ENCODE assay signal across 8 mouse cellular contexts in genomic region chr7:141361510-141361909, GRCm38 (mm10). TPM values are rescaled to one million over a fixed set of nuclear protein-coding genes. Genes with fewer than 3 reads are reported as not detected.
A peak's percentile ranks its signal among the peaks of the same experiment; 100 is the strongest.
DNase-seq lines count a peak whose midpoint lies in the region; ATAC-seq and TF ChIP-seq lines count a peak whose summit lies in the region.

No protein-coding gene starts in this region.

- H3K4me2 ChIP-seq in intestine, embryonic 14.5 days (ENCODE audit: low read length) = no peak overlapping the region
- H3K4me2 ChIP-seq in lung, postnatal 0 days (replicated peaks; ENCODE audit: low read depth, low read length) = no peak overlapping the region

- no peaks in the 10 kb centered on the region for H3K36me3 ChIP-seq in intestine, embryonic 14.5 days (ENCODE audit: control insufficient read depth, insufficient read depth, low read length)
- H3K36me3 ChIP-seq in lung, postnatal 0 days (ENCODE audit: insufficient read depth, low read length) = no peaks in the 10 kb centered on the region

- H3K4me3 ChIP-seq in intestine, embryonic 14.5 days (ENCODE audit: low read depth, low read length) = no peak overlapping the region
- no peak overlapping the region for H3K4me3 ChIP-seq in lung, postnatal 0 days (ENCODE audit: low read depth, low read length)

- no peak for TF ChIP-seq EP300 in lung, postnatal 0 days (IDR thresholded peaks at IDR 0.05)

- H3K9me3 ChIP-seq in intestine, embryonic 14.5 days (ENCODE audit: control insufficient read depth, low read length) = no peaks in the 10 kb centered on the region
- H3K9me3 ChIP-seq in lung, postnatal 0 days (ENCODE audit: low read length) = no peaks in the 10 kb centered on the region

- WGBS in intestine, embryonic 14.5 days = 15% methylated on average over 24 of the region's 24 CpGs
- WGBS in lung, postnatal 0 days = 12% methylated on average over 24 of the region's 24 CpGs

- ATAC-seq in cerebellum, adult (ENCODE audit: insufficient number of reproducible peaks, low FRiP score, low TSS enrichment) = 0 out of 2 replicates have a peak, but pooled peaks have one; percentile 49
- ATAC-seq in intestine, embryonic 14.5 days (replicated peaks; ENCODE audit: low FRiP score, low TSS enrichment, low read depth) = peak; percentile 62
- peak; percentile 71 for ATAC-seq in lung, postnatal 0 days

- TF ChIP-seq CTCF in lung, postnatal 0 days (IDR thresholded peaks at IDR 0.05) = no peak

- no peak for DNase-seq in cerebellum, postnatal 4 days (ENCODE audit: low spot score in 2 of 2)
- peak; percentile 29 for DNase-seq in ES-CJ7 (ENCODE audit: low read depth, low spot score)
- DNase-seq in intestine, embryonic 14.5 days (ENCODE audit: low spot score) = peak; percentile 67
- peak; percentile 73 for DNase-seq in lung, postnatal 0 days (ENCODE audit: low spot score)
- no peak for DNase-seq in yolk sac, embryonic 10.5 days (ENCODE audit: low spot score)
- DNase-seq in frontal cortex, postnatal 10 days (ENCODE audit: low spot score in 2 of 2) = no peak
- DNase-seq in left cerebral cortex, adult 18-20 months (ENCODE audit: low spot score in 2 of 2) = no peak

- H3K27me3 ChIP-seq in intestine, embryonic 14.5 days (replicated peaks; ENCODE audit: control insufficient read depth, insufficient read depth, low read length) = 0 out of 2 replicates have a peak, but pooled peaks cover 7% of the 10 kb centered on the region
- no peaks in the 10 kb centered on the region for H3K27me3 ChIP-seq in lung, postnatal 0 days (replicated peaks; ENCODE audit: insufficient read depth, low read length)

- no peak overlapping the region for H3K27ac ChIP-seq in intestine, embryonic 14.5 days (ENCODE audit: low read depth)
- no peak overlapping the region for H3K27ac ChIP-seq in lung, postnatal 0 days (ENCODE audit: low read length)

- no peak overlapping the region for H3K9ac ChIP-seq in intestine, embryonic 14.5 days (ENCODE audit: low read length)
- no peak overlapping the region for H3K9ac ChIP-seq in lung, postnatal 0 days (replicated peaks; ENCODE audit: low read depth)

- no peaks in the 10 kb centered on the region for H3K4me1 ChIP-seq in intestine, embryonic 14.5 days (replicated peaks; ENCODE audit: control insufficient read depth, insufficient read depth, low read length)
- H3K4me1 ChIP-seq in lung, postnatal 0 days (ENCODE audit: insufficient read depth, low read depth, low read length) = no peaks in the 10 kb centered on the region

RNA-seq across cellular contexts. Expression of gene Eps8l2, which starts 22.8 kb away (rescaled TPM):
- polyA plus RNA-seq in intestine, embryonic 14.5 days (2014; fragmentation: Nextera tagmentation; extraction: Ambion mirVana) = 49.4 and 61.2 TPM in 2 replicates
- polyA plus RNA-seq in lung, postnatal 0 days (2015; fragmentation: Nextera tagmentation; extraction: Ambion mirVana) = 67.6 and 73.1 TPM in 2 replicates
- 1 to 10 TPM; 3.5 to 6.3 TPM for total RNA-seq in left cerebral cortex, adult 18-20 months (2021)

RNA-seq across cellular contexts. Expression of gene Taldo1, which starts 30.5 kb away (rescaled TPM):
- polyA plus RNA-seq in intestine, embryonic 14.5 days (2014; fragmentation: Nextera tagmentation; extraction: Ambion mirVana) = 339 and 344 TPM in 2 replicates
- polyA plus RNA-seq in lung, postnatal 0 days (2015; fragmentation: Nextera tagmentation; extraction: Ambion mirVana) = 260 and 276 TPM in 2 replicates
- 100 to 1,000 TPM in 1 of 2 experiments, 10 to 100 TPM in 1; 96.6 to 104 TPM for total RNA-seq in left cerebral cortex, adult 18-20 months (2021)

RNA-seq across cellular contexts. Expression of gene Tmem80, which starts 34.0 kb away (rescaled TPM):
- polyA plus RNA-seq in intestine, embryonic 14.5 days (2014; fragmentation: Nextera tagmentation; extraction: Ambion mirVana) = 23.1 and 27.0 TPM in 2 replicates
- polyA plus RNA-seq in lung, postnatal 0 days (2015; fragmentation: Nextera tagmentation; extraction: Ambion mirVana) = 34.7 and 44.1 TPM in 2 replicates
- 10 to 100 TPM; 24.6 to 34.6 TPM for total RNA-seq in left cerebral cortex, adult 18-20 months (2021)

RNA-seq across cellular contexts. Expression of gene Deaf1, which starts 34.0 kb away (rescaled TPM):
- polyA plus RNA-seq in intestine, embryonic 14.5 days (2014; fragmentation: Nextera tagmentation; extraction: Ambion mirVana) = 86.2 and 90.9 TPM in 2 replicates
- 35.7 and 40.8 TPM in 2 replicates for polyA plus RNA-seq in lung, postnatal 0 days (2015; fragmentation: Nextera tagmentation; extraction: Ambion mirVana)
- total RNA-seq in left cerebral cortex, adult 18-20 months (2021) = 10 to 100 TPM; 62.8 to 70.5 TPM

RNA-seq across cellular contexts. Expression of gene Gatd1, which starts 52.4 kb away (rescaled TPM):
- polyA plus RNA-seq in intestine, embryonic 14.5 days (2014; fragmentation: Nextera tagmentation; extraction: Ambion mirVana) = 49.2 and 56.2 TPM in 2 replicates
- polyA plus RNA-seq in lung, postnatal 0 days (2015; fragmentation: Nextera tagmentation; extraction: Ambion mirVana) = 49.8 and 52.3 TPM in 2 replicates
- 10 to 100 TPM; 40.4 to 45.1 TPM for total RNA-seq in left cerebral cortex, adult 18-20 months (2021)

Comparison
In these comparisons a context has a peak if more than half of its experiments do, and no peak if none do; other contexts are left out.
1. DNase-seq: peak in ES-CJ7 (single experiment), intestine, embryonic 14.5 days (single experiment) and lung, postnatal 0 days (single experiment); none in cerebellum, postnatal 4 days (0 of 2), yolk sac, embryonic 10.5 days (single experiment), frontal cortex, postnatal 10 days (0 of 2) and left cerebral cortex, adult 18-20 months (0 of 2).
2. Peak in every context shown above with its lines, with median percentiles within 50 percentile points of each other: ATAC-seq.